Mouse (Mus musculus): Measurements from ENCODE around the gene Galnt9. TPM values are rescaled to one million over a fixed set of nuclear protein-coding genes. Genes with fewer than 3 reads are reported as not detected.

The Galnt9 gene
- polyA plus RNA-seq, 1 experiment from 2014 or later = 0.80 TPM

DNA sequence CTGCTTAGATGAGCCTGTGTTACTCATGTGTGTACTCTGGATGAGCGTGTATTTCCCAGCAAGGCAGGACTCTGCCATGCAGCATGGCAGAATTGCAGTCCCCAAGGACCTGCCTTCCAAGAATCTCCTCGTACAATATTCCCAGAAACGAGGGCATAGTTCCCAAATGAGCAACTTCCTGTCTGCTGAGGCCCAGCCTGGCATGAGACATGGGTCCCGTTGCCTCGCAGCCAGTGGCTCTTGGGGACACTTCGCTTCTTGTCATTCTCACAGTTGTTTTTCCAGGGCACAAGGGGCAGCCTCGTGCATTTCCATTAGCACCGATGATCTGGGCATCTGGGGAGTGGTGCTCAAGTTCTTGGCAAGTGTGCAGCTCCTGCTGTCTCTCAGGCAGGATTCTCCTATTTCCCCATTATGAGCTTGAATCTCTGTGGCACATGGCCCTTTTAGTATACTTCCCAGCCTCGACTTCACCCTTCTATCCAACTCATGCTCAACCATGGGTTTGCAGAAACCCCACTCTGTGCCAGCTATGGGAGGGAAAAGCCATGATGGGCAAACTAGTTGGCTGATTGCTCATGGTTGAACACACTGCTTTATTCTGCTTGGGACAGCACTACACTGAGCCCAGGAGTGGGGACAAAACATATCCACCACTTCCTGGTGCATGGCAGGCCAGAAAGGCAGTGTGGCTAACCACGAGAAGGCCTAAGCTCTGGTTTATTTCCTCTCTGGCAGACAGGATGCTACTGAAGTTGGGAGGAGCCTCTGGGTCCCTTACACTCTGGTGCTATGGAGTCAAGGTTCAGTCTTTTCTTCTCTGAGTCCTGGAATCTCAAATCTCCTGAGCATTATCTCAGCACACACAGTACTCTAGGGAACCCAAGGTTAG is 38.7 kb downstream of the Galnt9 start:
- ATAC-seq (replicated peaks; ENCODE audit: low FRiP score, low TSS enrichment, low read depth) (no peak), DNase-seq (ENCODE audit: low spot score) (no peak)
- no peaks in the 10 kb centered on the region for H3K27me3 ChIP-seq (replicated peaks; ENCODE audit: control insufficient read depth, insufficient read depth, low read length)
- no peaks in the 10 kb centered on the region for H3K9me3 ChIP-seq (ENCODE audit: control insufficient read depth, low read length)
- H3K4me3 ChIP-seq (ENCODE audit: low read depth, low read length) = no peak overlapping the region
- 69% methylated on average over 10 of the region's 10 CpGs for WGBS
- no peak overlapping the region for H3K9ac ChIP-seq (ENCODE audit: low read length)
- H3K4me2 ChIP-seq (ENCODE audit: low read length) = no peak overlapping the region
- H3K36me3 ChIP-seq (ENCODE audit: control insufficient read depth, insufficient read depth, low read length) = no peaks in the 10 kb centered on the region
- no peaks in the 10 kb centered on the region for H3K4me1 ChIP-seq (replicated peaks; ENCODE audit: control insufficient read depth, insufficient read depth, low read length)
- H3K27ac ChIP-seq (ENCODE audit: low read depth) = no peak overlapping the region

DNA sequence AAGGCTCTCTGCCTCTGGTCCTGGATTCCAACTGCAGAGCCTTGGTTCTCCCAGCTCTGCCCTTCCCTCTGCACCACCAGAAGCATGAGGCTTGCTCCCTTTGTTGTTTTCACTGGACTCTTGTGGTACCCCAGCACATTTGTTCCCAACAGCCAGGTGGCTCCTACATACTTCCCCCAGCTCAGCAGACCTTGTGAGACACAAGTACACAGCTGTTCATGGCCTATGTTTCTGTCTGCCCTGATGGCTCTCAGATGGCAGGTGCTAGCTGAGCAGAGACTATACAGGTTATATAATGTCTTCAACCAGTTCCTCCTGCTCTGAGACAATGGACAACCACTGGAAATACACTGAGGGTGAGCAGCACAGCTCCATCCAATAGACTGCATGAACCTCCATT is 43.3 kb downstream of the Galnt9 start:
- no peak for DNase-seq (ENCODE audit: low spot score)
- Histone ChIP-seq H3K4me3 (ENCODE audit: low read depth, low read length) (no peak overlapping the region), H3K36me3 (ENCODE audit: control insufficient read depth, insufficient read depth, low read length) (no peaks in the 10 kb centered on the region), H3K27me3 (replicated peaks; ENCODE audit: control insufficient read depth, insufficient read depth, low read length) (no peaks in the 10 kb centered on the region), H3K4me2 (ENCODE audit: low read length) (no peak overlapping the region), H3K9ac (ENCODE audit: low read length) (no peak overlapping the region), H3K9me3 (ENCODE audit: control insufficient read depth, low read length) (no peaks in the 10 kb centered on the region), H3K4me1 (replicated peaks; ENCODE audit: control insufficient read depth, insufficient read depth, low read length) (no peaks in the 10 kb centered on the region), H3K27ac (ENCODE audit: low read depth) (no peak overlapping the region)
- no peak for ATAC-seq (replicated peaks; ENCODE audit: low FRiP score, low TSS enrichment, low read depth)

DNA sequence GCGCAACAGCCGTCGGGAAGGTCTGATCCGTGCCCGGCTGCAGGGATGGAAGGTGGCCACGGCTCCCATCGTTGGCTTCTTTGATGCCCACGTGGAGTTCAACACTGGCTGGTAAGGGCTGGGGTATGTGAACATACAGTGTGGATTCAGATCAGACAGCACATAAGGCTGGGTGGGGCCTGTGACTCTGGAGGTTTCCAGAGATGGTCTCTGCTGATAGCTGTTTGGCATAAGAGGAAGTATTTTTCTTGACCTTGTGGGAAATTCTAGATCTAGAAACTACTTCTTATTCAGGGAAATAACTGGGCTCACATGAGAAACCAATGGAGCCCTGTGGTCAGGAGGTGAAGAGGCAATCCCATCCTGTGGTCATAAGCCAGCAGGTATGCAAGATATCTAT is 45.7 kb downstream of the Galnt9 start:
- Histone ChIP-seq H3K36me3 (ENCODE audit: control insufficient read depth, insufficient read depth, low read length) (no peaks in the 10 kb centered on the region), H3K9ac (ENCODE audit: low read length) (no peak overlapping the region), H3K27ac (ENCODE audit: low read depth) (no peak overlapping the region), H3K27me3 (replicated peaks; ENCODE audit: control insufficient read depth, insufficient read depth, low read length) (no peaks in the 10 kb centered on the region), H3K9me3 (ENCODE audit: control insufficient read depth, low read length) (no peaks in the 10 kb centered on the region), H3K4me3 (ENCODE audit: low read depth, low read length) (no peak overlapping the region), H3K4me2 (ENCODE audit: low read length) (no peak overlapping the region), H3K4me1 (replicated peaks; ENCODE audit: control insufficient read depth, insufficient read depth, low read length) (no peaks in the 10 kb centered on the region)
- WGBS = 94% methylated on average over 8 of the region's 8 CpGs
- ATAC-seq (replicated peaks; ENCODE audit: low FRiP score, low TSS enrichment, low read depth) (no peak), DNase-seq (ENCODE audit: low spot score) (no peak)

DNA sequence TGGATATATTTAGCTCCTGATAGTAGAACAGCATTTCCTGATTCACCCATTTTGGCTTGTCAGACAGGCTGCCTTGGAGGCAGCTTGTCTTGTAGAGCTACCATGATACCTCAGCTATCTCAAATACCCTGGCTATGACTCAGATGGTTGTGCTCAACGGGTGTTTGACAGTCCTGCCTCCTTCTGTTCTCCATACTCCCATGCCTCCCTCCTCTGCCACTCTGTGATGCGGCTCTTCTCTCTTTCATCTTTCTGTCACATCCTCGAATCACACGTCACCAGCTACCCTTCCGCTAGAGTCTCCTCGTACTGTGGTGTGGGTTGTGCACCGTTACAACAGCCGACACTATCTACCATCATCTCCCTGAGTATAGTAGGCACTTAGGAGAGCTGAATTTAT is 50.3 kb downstream of the Galnt9 start:
- no peaks in the 10 kb centered on the region for H3K9me3 ChIP-seq (ENCODE audit: control insufficient read depth, low read length)
- no peak overlapping the region for H3K4me2 ChIP-seq (ENCODE audit: low read length)
- H3K36me3 ChIP-seq (ENCODE audit: control insufficient read depth, insufficient read depth, low read length) = no peaks in the 10 kb centered on the region
- no peak overlapping the region for H3K9ac ChIP-seq (ENCODE audit: low read length)
- H3K4me1 ChIP-seq (replicated peaks; ENCODE audit: control insufficient read depth, insufficient read depth, low read length) = no peaks in the 10 kb centered on the region
- no peak overlapping the region for H3K27ac ChIP-seq (ENCODE audit: low read depth)
- no peaks in the 10 kb centered on the region for H3K27me3 ChIP-seq (replicated peaks; ENCODE audit: control insufficient read depth, insufficient read depth, low read length)
- ATAC-seq (replicated peaks; ENCODE audit: low FRiP score, low TSS enrichment, low read depth) = no peak
- WGBS = 89% methylated on average over 8 of the region's 8 CpGs
- DNase-seq (ENCODE audit: low spot score) = no peak
- no peak overlapping the region for H3K4me3 ChIP-seq (ENCODE audit: low read depth, low read length)

DNA sequence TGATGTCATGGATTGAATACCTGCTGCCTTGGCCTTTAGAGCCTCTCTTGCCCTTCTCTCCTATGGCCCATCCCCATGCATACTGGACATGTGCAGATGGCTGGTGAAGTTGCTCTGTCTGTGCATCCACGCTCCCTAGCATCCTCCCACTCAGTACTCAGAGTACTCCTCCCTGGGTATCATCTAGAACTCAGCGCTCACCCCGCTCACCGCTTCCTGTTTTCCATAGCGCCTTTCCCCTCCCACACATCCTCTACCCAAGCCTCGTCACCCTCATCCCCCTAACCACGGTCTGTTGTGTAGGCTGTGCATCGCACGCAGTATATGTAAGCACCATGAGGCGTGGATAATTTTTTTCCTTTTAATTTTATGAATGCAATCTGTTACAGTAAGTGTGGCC is 51.2 kb downstream of the Galnt9 start:
- Histone ChIP-seq H3K4me2 (ENCODE audit: low read length) (no peak overlapping the region), H3K4me1 (replicated peaks; ENCODE audit: control insufficient read depth, insufficient read depth, low read length) (no peaks in the 10 kb centered on the region), H3K36me3 (ENCODE audit: control insufficient read depth, insufficient read depth, low read length) (no peaks in the 10 kb centered on the region), H3K9me3 (ENCODE audit: control insufficient read depth, low read length) (no peaks in the 10 kb centered on the region), H3K27me3 (replicated peaks; ENCODE audit: control insufficient read depth, insufficient read depth, low read length) (no peaks in the 10 kb centered on the region), H3K9ac (ENCODE audit: low read length) (no peak overlapping the region), H3K4me3 (ENCODE audit: low read depth, low read length) (no peak overlapping the region), H3K27ac (ENCODE audit: low read depth) (no peak overlapping the region)
- ATAC-seq (replicated peaks; ENCODE audit: low FRiP score, low TSS enrichment, low read depth) (no peak), DNase-seq (ENCODE audit: low spot score) (no peak)
- 94% methylated on average over 10 of the region's 10 CpGs for WGBS

DNA sequence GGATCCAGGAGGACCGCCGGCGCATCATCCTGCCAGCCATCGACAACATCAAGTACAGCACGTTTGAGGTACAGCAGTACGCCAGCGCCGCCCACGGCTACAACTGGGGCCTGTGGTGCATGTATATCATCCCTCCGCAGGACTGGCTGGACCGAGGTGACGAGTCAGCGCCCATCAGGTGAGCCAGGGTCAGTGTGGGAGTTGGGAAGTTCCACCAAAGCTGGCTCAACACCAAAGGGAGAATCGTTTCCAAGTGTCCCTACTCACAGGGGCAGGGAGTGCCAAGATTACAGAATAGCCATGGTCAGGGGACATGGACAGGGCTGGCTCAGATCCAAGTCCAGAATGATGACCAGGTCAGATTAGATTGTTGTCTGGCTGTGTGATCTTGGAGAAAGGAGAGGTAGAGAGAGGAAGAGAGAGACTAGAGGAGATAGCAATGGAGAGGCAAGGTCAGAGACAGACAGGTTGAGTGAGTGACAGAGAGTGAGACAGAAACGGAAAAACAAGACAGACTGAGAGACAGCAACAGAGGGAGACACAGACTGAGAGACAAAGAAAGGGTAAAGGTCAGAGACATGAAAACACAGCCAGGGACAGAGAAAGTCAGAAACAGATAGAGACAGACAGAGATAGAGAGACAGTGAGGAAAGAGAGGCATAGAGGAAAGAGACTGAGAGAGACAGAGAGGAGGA is 52.1 kb downstream of the Galnt9 start:
- no peak for ATAC-seq (replicated peaks; ENCODE audit: low FRiP score, low TSS enrichment, low read depth)
- WGBS = 87% methylated on average over 15 of the region's 15 CpGs

DNA sequence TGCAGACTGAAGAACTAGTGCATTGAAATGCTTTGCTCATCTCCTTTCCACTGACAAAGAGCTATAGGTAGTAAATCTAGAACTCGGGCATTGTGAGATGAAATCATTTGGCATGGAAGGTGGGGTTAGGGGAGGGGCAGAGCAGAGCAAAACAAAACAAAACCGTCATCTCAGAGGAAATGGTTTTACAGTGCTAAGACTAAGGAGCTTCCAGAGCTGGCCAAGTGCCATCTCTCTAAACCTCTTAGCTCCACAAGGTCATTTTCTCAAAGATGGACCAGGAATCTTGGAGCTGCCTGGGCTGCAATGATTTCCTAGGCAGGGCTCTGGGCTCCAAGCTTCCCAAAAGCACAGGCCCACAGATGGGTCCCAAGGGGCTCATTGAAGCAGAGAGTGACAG is 53.3 kb downstream of the Galnt9 start:
- H3K4me3 ChIP-seq (ENCODE audit: low read depth, low read length) = no peak overlapping the region
- 33% methylated on average over 2 of the region's 2 CpGs for WGBS
- ATAC-seq (replicated peaks; ENCODE audit: low FRiP score, low TSS enrichment, low read depth) (no peak), DNase-seq (ENCODE audit: low spot score) (no peak)
- no peak overlapping the region for H3K27ac ChIP-seq (ENCODE audit: low read depth)
- no peak overlapping the region for H3K9ac ChIP-seq (ENCODE audit: low read length)
- no peaks in the 10 kb centered on the region for H3K27me3 ChIP-seq (replicated peaks; ENCODE audit: control insufficient read depth, insufficient read depth, low read length)
- H3K4me1 ChIP-seq (replicated peaks; ENCODE audit: control insufficient read depth, insufficient read depth, low read length) = no peaks in the 10 kb centered on the region
- no peak overlapping the region for H3K4me2 ChIP-seq (ENCODE audit: low read length)
- no peaks in the 10 kb centered on the region for H3K9me3 ChIP-seq (ENCODE audit: control insufficient read depth, low read length)
- H3K36me3 ChIP-seq (ENCODE audit: control insufficient read depth, insufficient read depth, low read length) = no peaks in the 10 kb centered on the region

More for the DNA sequence above, 52.1 kb downstream of the Galnt9 start:
- Histone ChIP-seq H3K27me3 (replicated peaks; ENCODE audit: control insufficient read depth, insufficient read depth, low read length) (no peaks in the 10 kb centered on the region), H3K4me1 (replicated peaks; ENCODE audit: control insufficient read depth, insufficient read depth, low read length) (no peaks in the 10 kb centered on the region), H3K27ac (ENCODE audit: low read depth) (no peak overlapping the region), H3K9me3 (ENCODE audit: control insufficient read depth, low read length) (no peaks in the 10 kb centered on the region), H3K4me3 (ENCODE audit: low read depth, low read length) (no peak overlapping the region), H3K9ac (ENCODE audit: low read length) (no peak overlapping the region), H3K4me2 (ENCODE audit: low read length) (no peak overlapping the region), H3K36me3 (ENCODE audit: control insufficient read depth, insufficient read depth, low read length) (no peaks in the 10 kb centered on the region)
- DNase-seq (ENCODE audit: low spot score) = no peak

DNA sequence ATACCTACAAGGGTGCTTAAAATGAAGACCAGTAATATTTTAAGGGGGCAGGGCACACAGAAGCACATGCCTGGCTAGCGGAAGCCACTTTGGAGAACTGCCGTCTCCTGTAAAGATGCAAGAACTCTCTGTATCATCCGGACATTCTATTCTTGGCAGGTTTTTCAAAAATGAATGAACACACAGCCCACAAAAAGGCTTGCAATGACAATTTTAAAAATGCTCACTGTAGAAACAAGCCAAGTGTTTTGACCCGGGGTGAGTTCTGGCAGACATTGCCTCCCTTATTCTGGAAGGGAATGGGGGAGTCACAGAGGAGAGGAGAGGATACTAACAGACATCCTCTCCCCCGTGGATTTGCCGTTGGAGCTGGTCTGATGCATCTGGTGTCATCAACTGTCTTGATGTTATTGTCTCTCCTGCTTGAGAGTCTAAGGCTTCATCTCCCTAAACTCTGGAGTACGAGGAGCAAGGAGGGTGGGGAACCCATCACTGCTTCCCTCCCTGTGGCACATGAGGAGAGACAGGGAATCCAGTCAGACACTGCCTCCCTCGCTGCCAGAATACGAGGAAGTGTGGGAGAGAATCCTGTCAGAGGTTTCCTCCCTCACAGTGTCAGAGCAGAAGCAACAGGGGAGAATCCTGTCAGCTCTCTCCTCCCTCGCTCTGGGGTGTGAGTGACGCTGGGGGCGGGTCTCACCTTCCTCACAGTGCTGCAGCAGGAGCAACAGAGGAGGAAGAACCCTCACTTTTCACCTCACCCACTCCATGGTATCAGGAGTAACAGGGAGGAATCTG is 54.3 kb downstream of the Galnt9 start:
- no peak for DNase-seq (ENCODE audit: low spot score)
- Histone ChIP-seq H3K27ac (ENCODE audit: low read depth) (no peak overlapping the region), H3K27me3 (replicated peaks; ENCODE audit: control insufficient read depth, insufficient read depth, low read length) (no peaks in the 10 kb centered on the region), H3K36me3 (ENCODE audit: control insufficient read depth, insufficient read depth, low read length) (no peaks in the 10 kb centered on the region), H3K9ac (ENCODE audit: low read length) (no peak overlapping the region), H3K4me1 (replicated peaks; ENCODE audit: control insufficient read depth, insufficient read depth, low read length) (no peaks in the 10 kb centered on the region), H3K4me3 (ENCODE audit: low read depth, low read length) (no peak overlapping the region), H3K4me2 (ENCODE audit: low read length) (0 out of 2 replicates have a peak overlapping the region, but pooled peaks have one; percentile 12), H3K9me3 (ENCODE audit: control insufficient read depth, low read length) (no peaks in the 10 kb centered on the region)
- ATAC-seq (replicated peaks; ENCODE audit: low FRiP score, low TSS enrichment, low read depth) = no peak
- 19% methylated on average over 11 of the region's 12 CpGs for WGBS
